Mouse (Mus musculus) olfactory bulb, adult 2 months (tissue): Measurements from ENCODE around the gene Mon2. TPM values are rescaled to one million over a fixed set of nuclear protein-coding genes. Genes with fewer than 3 reads are reported as not detected.

ENCODE experiments used
- H3K27ac ChIP-seq: fragments of 200-500 bp; 2 replicates; pipeline ENCODE4 v1.5.1; 2012; ENCODE audit warnings: low read depth, low read length; ENCODE audit not compliant: insufficient read depth
- H3K4me1 ChIP-seq: fragments of 200-500 bp; 2 replicates; pipeline ENCODE4 v1.6.1; 2012; ENCODE audit warnings: low read length; ENCODE audit not compliant: control insufficient read depth, insufficient read depth
- H3K4me3 ChIP-seq: fragments of 200-500 bp; 2 replicates; pipeline ENCODE4 v1.5.1; 2012; ENCODE audit warnings: mild to moderate bottlenecking, low read depth, low read length, moderate library complexity; ENCODE audit not compliant: insufficient read depth
- CTCF ChIP-seq: fragments of 200-500 bp; IDR thresholded peaks from 2 replicates; pipeline ENCODE4 v1.5.1; 2012; ENCODE audit warnings: low read depth, mild to moderate bottlenecking, low read length, moderate library complexity; ENCODE audit not compliant: insufficient read depth
- POLR2A ChIP-seq: fragments of 200-500 bp; IDR thresholded peaks from 2 replicates; pipeline ENCODE4 v1.6.1; 2012; ENCODE audit warnings: mild to moderate bottlenecking, low read depth, low read length, moderate library complexity; ENCODE audit not compliant: insufficient read depth
- WGBS: fragments of 180-500 bp; shearing (Covaris S2); methylation state at CpG from one replicate; pipeline ENCODE4 v1.1.7; 2018; 5-methylcytosine and 5-hydroxymethylcytosine counted together
- polyA plus RNA-seq: library from polyadenylated mRNA; stranded (reverse); fragments of >200 nt; gene quantifications from 2 replicates; pipeline ENCODE4 v1.2.4, GENCODE M21; 2012; ENCODE audit warnings: low replicate concordance; ENCODE audit not compliant: missing spikeins, insufficient read depth, insufficient read length

Gene Mon2
- polyA plus RNA-seq, 1 experiment: not detected

DNA sequence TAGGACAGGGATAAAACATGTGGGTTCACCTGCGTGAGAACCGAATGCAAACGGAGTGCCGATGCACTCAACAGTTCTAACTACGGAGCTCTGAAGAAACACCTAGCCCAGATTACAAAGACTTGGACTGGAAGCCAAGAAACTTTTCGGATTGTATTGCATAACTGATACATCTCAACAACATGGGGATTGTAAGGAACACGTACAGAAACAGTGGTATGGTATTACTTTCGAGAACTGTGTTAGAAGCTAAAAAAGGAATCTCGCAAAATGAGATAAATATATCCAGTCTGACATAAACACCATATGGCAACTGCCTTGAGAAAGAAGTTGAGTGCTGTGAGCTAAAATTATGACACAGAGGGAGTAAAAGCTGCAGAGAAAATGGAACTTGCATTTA is 86.4 kb downstream of the Mon2 start:
- 74% methylated on average over 9 of the region's 9 CpGs for WGBS
- Histone ChIP-seq H3K4me1 (peaks cover 19% of the 10 kb centered on the region), H3K27ac (no peak overlapping the region), H3K4me3 (no peak overlapping the region)
- TF ChIP-seq CTCF: no peak
- no peak for TF ChIP-seq POLR2A

DNA sequence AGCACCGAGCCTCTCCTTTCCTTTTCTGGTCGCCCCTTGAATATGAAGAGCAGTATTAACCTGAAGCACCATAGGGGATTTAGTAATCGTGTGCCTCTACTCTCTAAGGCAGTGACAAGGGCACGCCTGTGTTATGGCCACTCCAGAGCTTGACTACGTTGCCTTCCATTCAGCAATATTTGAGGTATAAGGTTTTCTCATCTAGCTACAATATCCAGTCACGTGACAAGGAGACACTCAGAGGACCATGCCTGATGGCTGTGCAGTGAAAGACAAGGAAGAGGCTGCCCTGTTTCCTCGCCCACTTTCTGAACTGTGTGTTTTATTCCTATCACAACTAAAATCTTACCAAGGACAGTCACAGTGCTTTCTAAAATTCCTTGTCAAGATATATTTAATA is 87.9 kb downstream of the Mon2 start:
- H3K4me3 ChIP-seq: no peak overlapping the region
- no peak for TF ChIP-seq CTCF
- TF ChIP-seq POLR2A: no peak
- H3K4me1 ChIP-seq: peaks cover 16% of the 10 kb centered on the region
- H3K27ac ChIP-seq: no peak overlapping the region
- 74% methylated on average over 7 of the region's 7 CpGs for WGBS

DNA sequence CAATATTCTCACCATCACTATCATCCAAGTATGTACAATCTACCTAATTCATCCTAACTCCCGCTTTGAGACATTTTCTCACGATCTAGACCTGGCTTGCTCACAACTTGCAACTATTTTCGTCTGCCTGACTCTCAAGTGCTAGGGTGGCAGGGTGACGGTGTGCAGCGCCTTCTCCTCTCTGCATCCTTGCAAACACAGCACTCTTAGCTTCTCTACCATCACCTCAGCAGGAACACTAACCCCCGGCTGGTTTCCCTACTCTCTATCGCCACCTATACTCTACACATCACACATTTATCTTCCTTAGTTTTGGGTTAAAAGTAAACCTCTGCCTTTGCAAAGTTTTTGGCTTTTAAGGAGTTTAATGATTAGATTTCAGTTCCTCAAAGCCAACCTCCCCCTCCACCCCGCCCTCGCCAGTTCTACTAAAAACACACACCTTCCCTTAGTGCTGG is 88.6 kb downstream of the Mon2 start:
- WGBS: 17% methylated on average over 9 of the region's 9 CpGs
- TF ChIP-seq CTCF: no peak
- TF ChIP-seq POLR2A: no peak
- H3K4me1 ChIP-seq: peaks cover 16% of the 10 kb centered on the region
- no peak overlapping the region for H3K27ac ChIP-seq
- no peak overlapping the region for H3K4me3 ChIP-seq

DNA sequence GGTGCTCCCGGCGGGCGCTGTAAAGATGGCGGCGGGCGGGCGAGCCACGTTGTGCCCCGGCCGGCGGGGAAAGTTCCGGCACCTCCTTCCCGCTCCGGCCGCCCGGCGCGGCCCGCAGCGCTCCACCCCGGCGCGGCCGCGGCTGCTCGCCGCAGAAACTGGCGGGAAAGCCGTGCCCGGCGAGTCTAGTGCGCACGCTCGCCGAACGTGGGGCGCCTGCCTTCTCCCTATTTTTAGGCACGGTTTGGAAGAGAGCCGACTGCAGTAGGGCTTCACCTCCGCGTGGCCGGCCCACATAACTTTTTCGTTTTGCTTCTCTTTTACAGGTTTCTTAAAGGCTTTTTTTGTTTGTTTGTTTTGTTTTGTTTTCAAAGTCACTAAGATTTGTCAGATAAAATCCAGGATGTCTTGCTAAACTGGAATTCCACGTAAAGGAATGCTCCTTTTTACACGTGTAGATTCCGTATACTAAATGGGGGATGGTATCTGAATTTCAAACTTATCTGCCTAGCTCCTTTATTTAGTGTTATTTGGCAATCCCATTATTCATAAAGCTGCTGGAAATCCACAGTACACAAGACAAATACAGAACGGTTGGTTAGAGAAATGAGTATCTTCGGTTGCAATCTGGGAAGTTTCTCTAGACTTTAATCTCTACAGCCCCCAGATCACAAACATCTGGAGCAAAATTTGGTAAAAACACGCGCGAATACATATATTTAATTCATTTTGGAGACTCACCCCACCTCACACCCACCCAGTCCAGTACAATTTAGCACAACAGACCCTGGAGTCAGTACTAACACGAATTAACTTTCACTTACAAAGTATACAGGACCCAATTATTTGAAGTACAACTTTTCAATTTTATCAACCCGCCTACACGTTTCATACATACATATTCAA is 89.7 kb downstream of the Mon2 start:
- H3K4me3 ChIP-seq: peak overlapping the region; percentile 70
- 6% methylated on average over 54 of the region's 54 CpGs for WGBS
- TF ChIP-seq POLR2A: no peak; the same call in 1 of the 2 replicates
- no peak for TF ChIP-seq CTCF

DNA sequence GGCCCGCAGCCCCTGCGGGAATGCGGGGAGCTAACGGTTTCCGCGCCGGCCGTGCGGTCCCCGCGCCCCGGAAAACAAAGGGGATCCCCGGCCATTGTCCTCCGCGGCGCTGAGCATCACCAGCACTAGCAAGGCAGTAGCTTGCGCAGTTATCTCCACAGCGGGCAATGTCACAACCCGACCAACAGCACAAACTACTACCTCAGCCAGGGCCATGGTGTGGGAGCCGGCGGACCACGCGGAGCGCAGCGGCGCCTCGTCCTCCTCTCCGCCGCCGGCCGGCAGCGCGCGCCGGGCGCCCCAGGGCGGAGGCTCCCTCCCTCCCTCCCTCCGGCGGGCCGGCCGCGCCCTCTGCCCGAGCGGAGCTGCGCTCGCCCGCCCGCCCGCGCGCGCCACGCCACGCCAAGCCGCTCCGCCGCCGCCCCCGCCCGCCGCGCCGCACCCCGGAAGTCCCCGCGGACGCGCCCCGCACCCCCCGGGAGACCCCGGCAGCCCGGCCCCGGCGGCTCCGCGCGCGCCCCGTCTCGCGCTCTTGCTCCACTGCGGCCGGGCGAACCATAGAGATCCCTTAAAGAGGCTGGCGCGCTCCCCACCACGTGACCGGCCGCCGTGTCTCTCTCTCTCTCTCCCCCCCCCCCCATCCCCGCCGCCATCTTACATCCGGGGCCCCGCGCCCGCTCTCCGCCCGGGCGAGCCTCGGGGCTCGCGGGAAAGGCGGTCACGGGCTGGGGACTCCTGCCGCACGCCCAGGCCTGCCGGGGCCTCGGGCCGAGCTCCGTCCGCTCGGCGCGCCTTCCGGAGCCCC is 90.6 kb downstream of the Mon2 start:
- peak overlapping the region; percentile 70 for H3K4me3 ChIP-seq
- TF ChIP-seq CTCF (no peak), POLR2A (peak; percentile 84; the same call in 1 of the 2 replicates)
- 3% methylated on average over 87 of the region's 115 CpGs for WGBS
- peak overlapping the region; percentile 98 for H3K27ac ChIP-seq
- H3K4me1 ChIP-seq: peaks cover 7% of the 10 kb centered on the region

More for the DNA sequence above, 89.7 kb downstream of the Mon2 start:
- Histone ChIP-seq H3K27ac (peak overlapping the region; percentile 98), H3K4me1 (peaks cover 12% of the 10 kb centered on the region)

DNA sequence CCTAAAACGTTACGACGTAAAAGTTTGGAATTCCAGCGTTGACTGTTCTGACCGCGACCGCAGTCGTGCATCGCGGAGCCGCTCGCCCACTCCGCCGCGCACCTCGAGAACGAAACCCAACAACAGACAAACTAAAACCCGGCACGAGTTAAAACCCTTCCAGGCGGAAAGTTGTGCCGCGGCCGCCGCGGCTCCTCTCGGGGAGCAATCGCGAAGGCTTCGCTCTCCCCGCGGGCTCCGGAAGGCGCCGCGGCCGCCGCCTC is 91.1 kb downstream of the Mon2 start:
- TF ChIP-seq CTCF (no peak), POLR2A (no peak)
- WGBS: under 1% methylated on average over 37 of the region's 37 CpGs
- peak overlapping the region; percentile 92 for H3K27ac ChIP-seq
- H3K4me1 ChIP-seq: peaks cover 4% of the 10 kb centered on the region; the same call in 1 of the 2 replicates
- H3K4me3 ChIP-seq: peak overlapping the region; percentile 70

DNA sequence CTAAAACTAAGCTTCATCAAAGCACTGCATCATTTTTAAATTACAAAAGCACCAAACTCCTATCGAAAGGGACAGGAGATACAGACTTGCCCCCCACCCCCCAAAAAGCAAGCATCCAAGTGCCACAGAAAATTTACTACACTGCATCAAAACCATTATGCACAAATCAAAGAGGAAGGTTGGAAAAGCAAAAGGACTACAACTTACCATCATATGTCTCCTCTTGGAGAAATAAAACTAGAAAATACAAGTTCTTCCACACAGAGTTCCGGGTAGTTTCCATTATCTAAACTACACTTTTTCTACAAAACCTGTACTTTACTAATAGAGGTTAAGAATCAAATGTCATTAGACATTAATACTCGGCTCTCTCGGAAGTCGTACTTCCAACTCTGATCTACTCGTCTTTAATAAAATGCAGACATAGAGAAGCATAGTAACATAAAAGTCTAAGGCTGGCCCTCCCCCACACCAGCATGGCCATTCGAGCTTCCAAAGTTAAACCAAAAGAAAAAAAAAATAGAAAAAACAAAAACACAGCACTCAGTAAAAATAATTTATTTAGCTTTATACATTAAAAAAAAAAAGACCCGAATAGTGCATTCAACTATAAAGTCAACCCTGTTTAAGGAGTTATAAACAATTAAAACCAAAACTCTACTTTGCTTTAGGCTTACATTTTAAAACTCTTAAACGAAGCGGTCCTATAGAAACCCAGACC is 91.6 kb downstream of the Mon2 start:
- Histone ChIP-seq H3K4me3 (peak overlapping the region; percentile 70), H3K4me1 (peaks cover 4% of the 10 kb centered on the region; the same call in 1 of the 2 replicates), H3K27ac (peak overlapping the region; percentile 92)
- 1% methylated on average over 10 of the region's 10 CpGs for WGBS
- TF ChIP-seq CTCF: no peak
- TF ChIP-seq POLR2A: no peak

DNA sequence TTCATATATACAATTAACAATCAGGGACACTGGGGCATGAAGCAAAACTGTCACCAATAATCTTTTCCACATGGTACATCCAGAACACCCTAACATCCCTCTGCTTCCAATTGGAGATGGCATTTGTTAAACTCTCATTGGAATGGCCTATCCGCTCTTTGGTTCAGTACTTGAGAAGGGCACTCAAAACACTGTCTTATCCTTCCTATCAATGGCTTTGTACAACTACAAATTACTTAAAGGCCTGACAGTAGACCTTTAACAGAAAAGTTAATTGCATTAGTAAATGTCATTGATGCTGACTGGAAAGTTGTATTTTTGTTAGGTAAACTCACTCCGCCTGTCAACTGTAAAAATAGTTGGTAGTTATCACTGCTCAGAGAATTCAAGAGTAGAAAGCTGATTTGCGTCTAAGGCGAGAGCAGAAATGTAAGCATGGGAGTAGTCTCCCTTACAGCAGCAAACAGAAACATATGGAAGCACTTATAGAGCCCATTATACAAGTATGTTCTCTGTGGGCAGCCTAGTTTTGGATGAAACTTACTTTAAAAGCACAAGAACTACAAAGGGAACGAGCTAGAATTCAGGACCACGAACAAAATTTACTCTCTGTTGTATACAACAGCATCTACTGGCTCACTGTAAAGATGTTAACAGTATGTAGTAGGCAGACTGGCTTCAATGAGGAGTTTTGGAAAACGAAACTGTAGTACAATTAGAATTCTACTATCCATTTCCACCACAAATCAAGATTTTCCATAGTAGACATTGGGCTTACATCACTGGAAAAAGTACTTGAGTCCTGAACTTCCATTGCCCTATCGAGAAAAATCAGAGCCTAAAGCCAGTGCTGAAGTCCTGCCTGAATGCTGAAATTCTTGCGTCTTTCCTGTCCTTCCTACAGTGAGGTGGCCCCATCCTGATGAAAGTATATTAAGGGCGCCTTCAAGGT is 92.5 kb downstream of the Mon2 start:
- Histone ChIP-seq H3K27ac (peak overlapping the region; percentile 35; the same call in 1 of the 2 replicates), H3K4me3 (peak overlapping the region; percentile 9; the same call in 1 of the 2 replicates), H3K4me1 (peaks cover 4% of the 10 kb centered on the region; the same call in 1 of the 2 replicates)
- TF ChIP-seq POLR2A (no peak), CTCF (no peak)
- 16% methylated on average over 10 of the region's 10 CpGs for WGBS
